24 mouse cellular contexts compared by ENCODE assay signal in the genomic region with DNA sequence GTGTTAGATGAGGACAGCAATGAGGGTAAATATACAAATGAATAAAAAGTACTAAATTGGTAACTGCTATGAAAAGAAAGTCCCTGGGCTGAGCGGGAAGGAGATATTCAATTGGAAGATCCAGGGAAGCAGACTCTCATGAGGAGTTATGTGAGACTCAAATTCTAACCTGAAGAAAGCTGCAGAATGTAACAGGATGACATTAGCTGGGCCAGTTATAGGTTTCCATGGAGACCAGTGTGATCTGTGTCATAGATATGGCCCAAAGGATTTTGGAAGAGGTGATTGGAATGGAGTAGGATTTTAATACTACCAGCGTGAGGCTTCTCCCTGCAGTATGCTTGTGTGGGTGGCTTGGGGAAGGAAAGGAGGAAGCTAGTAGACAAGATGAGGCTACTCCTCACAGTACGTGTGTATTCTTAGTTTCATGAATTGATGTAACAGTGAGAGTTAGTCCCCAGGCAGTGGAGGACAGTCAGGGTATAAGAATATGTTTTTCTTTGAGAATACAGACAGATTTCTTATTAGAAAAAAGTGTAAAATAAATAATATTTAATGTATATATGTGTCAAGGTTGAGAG. TPM values are rescaled to one million over a fixed set of nuclear protein-coding genes. Genes with fewer than 3 reads are reported as not detected.
DNase-seq lines count a peak whose midpoint lies in the region; ATAC-seq and TF ChIP-seq lines count a peak whose summit lies in the region.
"Had no signal": no experiment of that assay in that cellular context is flagged by ENCODE, and none has a peak within 500 bp of the region (broad histone marks: within the 10 kb centered on the region; RNA-seq: fewer than 3 reads in every experiment).

No protein-coding gene starts in this region.

- H3K27ac ChIP-seq in embryonic facial prominence, embryonic 11.5 days (replicated peaks; ENCODE audit: low read depth, low read length), result no peak overlapping the region
- no peak overlapping the region for H3K27ac ChIP-seq in embryonic facial prominence, embryonic 10.5 days (replicated peaks)
- no peak overlapping the region for H3K27ac ChIP-seq in hindbrain, embryonic 15.5 days (replicated peaks)
- no peak overlapping the region for H3K27ac ChIP-seq in hindbrain, embryonic 14.5 days
- H3K27ac ChIP-seq in midbrain, embryonic 16.5 days (ENCODE audit: low read length), result no peak overlapping the region
- no peak overlapping the region for H3K27ac ChIP-seq in midbrain, embryonic 11.5 days (ENCODE audit: low read depth, low read length)
- H3K27ac ChIP-seq: embryonic facial prominence, embryonic 13.5 days; forebrain, embryonic 12.5 days; heart, adult 2 months; heart, embryonic 15.5 days had no signal

- H3K27me3 ChIP-seq in embryonic facial prominence, embryonic 11.5 days (ENCODE audit: control insufficient read depth, insufficient read depth, low read length), result no peaks in the 10 kb centered on the region
- H3K27me3 ChIP-seq in embryonic facial prominence, embryonic 10.5 days (replicated peaks; ENCODE audit: low read depth, poor library complexity, severe bottlenecking), result no peaks in the 10 kb centered on the region
- H3K27me3 ChIP-seq in hindbrain, embryonic 15.5 days, result no peaks in the 10 kb centered on the region
- H3K27me3 ChIP-seq in hindbrain, embryonic 14.5 days (ENCODE audit: control insufficient read depth, insufficient read depth, low read length), result no peaks in the 10 kb centered on the region
- H3K27me3 ChIP-seq in midbrain, embryonic 16.5 days (ENCODE audit: control insufficient read depth, insufficient read depth, low read depth, low read length), result no peaks in the 10 kb centered on the region
- no peaks in the 10 kb centered on the region for H3K27me3 ChIP-seq in midbrain, embryonic 11.5 days (ENCODE audit: control insufficient read depth, insufficient read depth, low read length)
- H3K27me3 ChIP-seq: embryonic facial prominence, embryonic 13.5 days; forebrain, embryonic 12.5 days; heart, embryonic 15.5 days had no signal

- no peak overlapping the region for H3K4me2 ChIP-seq in embryonic facial prominence, embryonic 11.5 days (ENCODE audit: low read depth, low read length)
- H3K4me2 ChIP-seq in hindbrain, embryonic 15.5 days, result no peak overlapping the region
- H3K4me2 ChIP-seq in hindbrain, embryonic 14.5 days (replicated peaks), result no peak overlapping the region
- H3K4me2 ChIP-seq in midbrain, embryonic 16.5 days (ENCODE audit: low read length), result no peak overlapping the region
- H3K4me2 ChIP-seq in midbrain, embryonic 11.5 days, result no peak overlapping the region
- H3K4me2 ChIP-seq: embryonic facial prominence, embryonic 13.5 days; forebrain, embryonic 12.5 days; heart, embryonic 11.5 days; heart, embryonic 15.5 days had no signal

- DNase-seq in embryonic facial prominence, embryonic 11.5 days (ENCODE audit: low spot score), result peak; percentile 9
- DNase-seq in embryonic facial prominence, embryonic 10.5 days (ENCODE audit: low spot score), result no peak
- DNase-seq in hindbrain, embryonic 14.5 days (ENCODE audit: low spot score), result no peak
- no peak for DNase-seq in midbrain, embryonic 11.5 days (ENCODE audit: low spot score, missing footprints)
- peak; percentile 2 for DNase-seq in brain, embryonic 14.5 days (ENCODE audit: low read depth)
- no peak for DNase-seq in urinary bladder, adult 18-20 months (ENCODE audit: low spot score in 2 of 2)
- DNase-seq: adrenal gland, postnatal 10 days; cerebellum, adult 18-20 months; cerebellum, adult 9-11 months; cerebellum, postnatal 36 days; embryo, embryonic 11 days; gastrocnemius, postnatal 10 days; heart, adult 2 months; heart, postnatal 14 days; kidney, adult 11 months had no signal

- 69% methylated on average over 3 of the region's 3 CpGs for WGBS in embryonic facial prominence, embryonic 11.5 days
- 75% methylated on average over 3 of the region's 3 CpGs for WGBS in embryonic facial prominence, embryonic 10.5 days
- 80% methylated on average over 3 of the region's 3 CpGs for WGBS in hindbrain, embryonic 15.5 days
- 79% methylated on average over 3 of the region's 3 CpGs for WGBS in hindbrain, embryonic 14.5 days
- 69% methylated on average over 3 of the region's 3 CpGs for WGBS in midbrain, embryonic 16.5 days
- WGBS in midbrain, embryonic 11.5 days, result 89% methylated on average over 3 of the region's 3 CpGs

- H3K9me3 ChIP-seq in embryonic facial prominence, embryonic 11.5 days (replicated peaks; ENCODE audit: control insufficient read depth, low read length), result no peaks in the 10 kb centered on the region
- no peaks in the 10 kb centered on the region for H3K9me3 ChIP-seq in embryonic facial prominence, embryonic 10.5 days
- H3K9me3 ChIP-seq in hindbrain, embryonic 15.5 days, result no peaks in the 10 kb centered on the region
- H3K9me3 ChIP-seq in hindbrain, embryonic 14.5 days (ENCODE audit: control insufficient read depth, low read length), result no peaks in the 10 kb centered on the region
- H3K9me3 ChIP-seq in midbrain, embryonic 16.5 days (replicated peaks; ENCODE audit: control insufficient read depth, low read length, poor library complexity, severe bottlenecking), result no peaks in the 10 kb centered on the region
- no peaks in the 10 kb centered on the region for H3K9me3 ChIP-seq in midbrain, embryonic 11.5 days (ENCODE audit: control insufficient read depth, low read length)
- H3K9me3 ChIP-seq: embryonic facial prominence, embryonic 13.5 days; forebrain, embryonic 12.5 days; heart, embryonic 15.5 days had no signal

- ATAC-seq in embryonic facial prominence, embryonic 11.5 days (replicated peaks; ENCODE audit: insufficient number of reproducible peaks, low FRiP score, low TSS enrichment, low read depth), result no peak
- 0 out of 2 replicates have a peak, but pooled peaks have one; percentile 42 for ATAC-seq in hindbrain, embryonic 15.5 days (ENCODE audit: low FRiP score, low read depth)
- ATAC-seq in hindbrain, embryonic 14.5 days (ENCODE audit: low FRiP score), result no peak
- peak; percentile 62; the same call in 1 of the 2 replicates for ATAC-seq in midbrain, embryonic 16.5 days
- no peak for ATAC-seq in midbrain, embryonic 11.5 days (ENCODE audit: low FRiP score)
- ATAC-seq: forebrain, embryonic 16.5 days had no signal

- no peak for TF ChIP-seq CTCF in brain, embryonic 14.5 days (IDR thresholded peaks at IDR 0.05; ENCODE audit: borderline replicate concordance, extremely low read depth, insufficient read depth, insufficient read length)

- no peak overlapping the region for H3K4me3 ChIP-seq in embryonic facial prominence, embryonic 11.5 days (ENCODE audit: low read depth, low read length)
- H3K4me3 ChIP-seq in embryonic facial prominence, embryonic 10.5 days, result no peak overlapping the region
- no peak overlapping the region for H3K4me3 ChIP-seq in hindbrain, embryonic 15.5 days
- no peak overlapping the region for H3K4me3 ChIP-seq in hindbrain, embryonic 14.5 days (replicated peaks; ENCODE audit: low read length)
- no peak overlapping the region for H3K4me3 ChIP-seq in midbrain, embryonic 16.5 days (ENCODE audit: low read depth, low read length)
- H3K4me3 ChIP-seq in midbrain, embryonic 11.5 days (ENCODE audit: low read depth, low read length), result no peak overlapping the region
- H3K4me3 ChIP-seq: embryonic facial prominence, embryonic 13.5 days; forebrain, embryonic 12.5 days; heart, adult 2 months; heart, embryonic 15.5 days had no signal

- no peak overlapping the region for H3K9ac ChIP-seq in embryonic facial prominence, embryonic 11.5 days (replicated peaks; ENCODE audit: low read length)
- H3K9ac ChIP-seq in hindbrain, embryonic 15.5 days, result no peak overlapping the region
- H3K9ac ChIP-seq in hindbrain, embryonic 14.5 days, result no peak overlapping the region
- no peak overlapping the region for H3K9ac ChIP-seq in midbrain, embryonic 16.5 days (ENCODE audit: low read depth, low read length)
- H3K9ac ChIP-seq in midbrain, embryonic 11.5 days (ENCODE audit: low read length), result no peak overlapping the region
- H3K9ac ChIP-seq: embryonic facial prominence, embryonic 13.5 days; forebrain, embryonic 12.5 days; heart, embryonic 15.5 days had no signal

- no peaks in the 10 kb centered on the region for H3K36me3 ChIP-seq in embryonic facial prominence, embryonic 11.5 days (replicated peaks; ENCODE audit: control insufficient read depth, insufficient read depth, low read depth, low read length)
- H3K36me3 ChIP-seq in embryonic facial prominence, embryonic 10.5 days (replicated peaks), result no peaks in the 10 kb centered on the region
- H3K36me3 ChIP-seq in hindbrain, embryonic 15.5 days, result no peaks in the 10 kb centered on the region
- H3K36me3 ChIP-seq in hindbrain, embryonic 14.5 days (replicated peaks; ENCODE audit: control insufficient read depth, insufficient read depth), result no peaks in the 10 kb centered on the region
- H3K36me3 ChIP-seq in midbrain, embryonic 16.5 days (ENCODE audit: control insufficient read depth, insufficient read depth, low read length), result no peaks in the 10 kb centered on the region
- H3K36me3 ChIP-seq in midbrain, embryonic 11.5 days (ENCODE audit: control insufficient read depth, insufficient read depth, low read length), result no peaks in the 10 kb centered on the region
- H3K36me3 ChIP-seq: embryonic facial prominence, embryonic 13.5 days; forebrain, embryonic 12.5 days; heart, embryonic 15.5 days had no signal

- no peaks in the 10 kb centered on the region for H3K4me1 ChIP-seq in embryonic facial prominence, embryonic 11.5 days (ENCODE audit: control insufficient read depth, insufficient read depth, low read length)
- no peaks in the 10 kb centered on the region for H3K4me1 ChIP-seq in embryonic facial prominence, embryonic 10.5 days
- no peaks in the 10 kb centered on the region for H3K4me1 ChIP-seq in hindbrain, embryonic 15.5 days (replicated peaks)
- no peaks in the 10 kb centered on the region for H3K4me1 ChIP-seq in hindbrain, embryonic 14.5 days (replicated peaks; ENCODE audit: control insufficient read depth, insufficient read depth, low read length)
- H3K4me1 ChIP-seq in midbrain, embryonic 16.5 days (ENCODE audit: control insufficient read depth, insufficient read depth, low read length), result peaks cover 2% of the 10 kb centered on the region; the same call in 1 of the 2 replicates
- H3K4me1 ChIP-seq in midbrain, embryonic 11.5 days (ENCODE audit: control insufficient read depth, insufficient read depth, low read length), result no peaks in the 10 kb centered on the region
- H3K4me1 ChIP-seq: embryonic facial prominence, embryonic 13.5 days; forebrain, embryonic 12.5 days; heart, embryonic 15.5 days had no signal

- TF ChIP-seq POLR2A in brain, embryonic 14.5 days (IDR thresholded peaks at IDR 0.05; ENCODE audit: borderline replicate concordance, extremely low read depth, insufficient read depth, insufficient read length, poor library complexity, severe bottlenecking), result no peak

RNA-seq across cellular contexts. Expression of gene Odam, which starts 29.6 kb away (rescaled TPM):
- polyA plus RNA-seq in embryonic facial prominence, embryonic 11.5 days (2014; fragmentation: Nextera tagmentation; extraction: Ambion mirVana), result not detected in 2 replicates
- polyA plus RNA-seq in embryonic facial prominence, embryonic 10.5 days (2016; fragmentation: Nextera tagmentation; extraction: Ambion mirVana), result not detected in 2 replicates
- polyA plus RNA-seq in hindbrain, embryonic 15.5 days (2015; fragmentation: Nextera tagmentation; extraction: Ambion mirVana), result not detected in 2 replicates
- not detected in 2 replicates for polyA plus RNA-seq in hindbrain, embryonic 14.5 days (2014; fragmentation: Nextera tagmentation; extraction: Ambion mirVana)
- polyA plus RNA-seq in midbrain, embryonic 16.5 days (2015; fragmentation: Nextera tagmentation; extraction: Ambion mirVana), result not detected in 2 replicates
- not detected in 2 replicates for polyA plus RNA-seq in midbrain, embryonic 11.5 days (2014; fragmentation: Nextera tagmentation; extraction: Ambion mirVana)
- not detected in 2 replicates for polyA plus RNA-seq in brain, embryonic 14.5 days (2012; rRNA removed)
- polyA plus RNA-seq: C2C12; forebrain, embryonic 12.5 days; forebrain, embryonic 16.5 days; heart, adult 2 months; heart, embryonic 11.5 days; heart, embryonic 15.5 days; intestine, embryonic 14.5 days had no signal

RNA-seq across cellular contexts. Expression of gene Prr27, which starts 29.7 kb away (rescaled TPM):
- not detected in 2 replicates for polyA plus RNA-seq in embryonic facial prominence, embryonic 11.5 days (2014; fragmentation: Nextera tagmentation; extraction: Ambion mirVana)
- not detected in 2 replicates for polyA plus RNA-seq in embryonic facial prominence, embryonic 10.5 days (2016; fragmentation: Nextera tagmentation; extraction: Ambion mirVana)
- polyA plus RNA-seq in hindbrain, embryonic 15.5 days (2015; fragmentation: Nextera tagmentation; extraction: Ambion mirVana), result not detected in 2 replicates
- polyA plus RNA-seq in hindbrain, embryonic 14.5 days (2014; fragmentation: Nextera tagmentation; extraction: Ambion mirVana), result not detected in 2 replicates
- not detected in 2 replicates for polyA plus RNA-seq in midbrain, embryonic 16.5 days (2015; fragmentation: Nextera tagmentation; extraction: Ambion mirVana)
- polyA plus RNA-seq in midbrain, embryonic 11.5 days (2014; fragmentation: Nextera tagmentation; extraction: Ambion mirVana), result not detected in 2 replicates
- polyA plus RNA-seq in brain, embryonic 14.5 days (2012; rRNA removed), result not detected in 2 replicates
- polyA plus RNA-seq: C2C12; embryonic facial prominence, embryonic 13.5 days; forebrain, embryonic 12.5 days; forebrain, embryonic 16.5 days; heart, embryonic 11.5 days; heart, embryonic 15.5 days; intestine, embryonic 14.5 days had no signal

RNA-seq across cellular contexts. Expression of gene Csn1s2b, which starts 47.3 kb away (rescaled TPM):
- polyA plus RNA-seq in embryonic facial prominence, embryonic 11.5 days (2014; fragmentation: Nextera tagmentation; extraction: Ambion mirVana), result not detected in 2 replicates
- polyA plus RNA-seq in embryonic facial prominence, embryonic 10.5 days (2016; fragmentation: Nextera tagmentation; extraction: Ambion mirVana), result not detected in 2 replicates
- not detected in 2 replicates for polyA plus RNA-seq in hindbrain, embryonic 15.5 days (2015; fragmentation: Nextera tagmentation; extraction: Ambion mirVana)
- polyA plus RNA-seq in hindbrain, embryonic 14.5 days (2014; fragmentation: Nextera tagmentation; extraction: Ambion mirVana), result 0.25 TPM in 1 of 2 replicates, not detected in the other
- not detected in 2 replicates for polyA plus RNA-seq in midbrain, embryonic 16.5 days (2015; fragmentation: Nextera tagmentation; extraction: Ambion mirVana)
- polyA plus RNA-seq in midbrain, embryonic 11.5 days (2014; fragmentation: Nextera tagmentation; extraction: Ambion mirVana), result not detected in 2 replicates
- polyA plus RNA-seq in brain, embryonic 14.5 days (2012; rRNA removed), result not detected in 2 replicates
- polyA plus RNA-seq: C2C12; embryonic facial prominence, embryonic 13.5 days; forebrain, embryonic 12.5 days; forebrain, embryonic 16.5 days; heart, adult 2 months; heart, embryonic 11.5 days; heart, embryonic 15.5 days; intestine, embryonic 14.5 days had no signal

Comparison
In these comparisons a context has a peak if more than half of its experiments do, and no peak if none do; other contexts are left out.
1. ATAC-seq: peak in hindbrain, embryonic 15.5 days (single experiment) and midbrain, embryonic 16.5 days (single experiment); none in embryonic facial prominence, embryonic 11.5 days (single experiment), hindbrain, embryonic 14.5 days (single experiment) and midbrain, embryonic 11.5 days (single experiment).
2. DNase-seq: peak in embryonic facial prominence, embryonic 11.5 days (single experiment) and brain, embryonic 14.5 days (single experiment); none in embryonic facial prominence, embryonic 10.5 days (single experiment), hindbrain, embryonic 14.5 days (single experiment), midbrain, embryonic 11.5 days (single experiment) and urinary bladder, adult 18-20 months (0 of 2).